Mouse (Mus musculus) G1E-ER4 (cell line): ENCODE measurements around the gene Cntnap5c. TPM values are rescaled to one million over a fixed set of nuclear protein-coding genes. Genes with fewer than 3 reads are reported as not detected.

Experiments
- GATA1 ChIP-seq: IDR thresholded peaks from one replicate; pipeline ENCODE4 v1.8.0; 2012; ENCODE audit warnings: low read length, inconsistent platforms
- polyA plus RNA-seq: library from polyadenylated mRNA; stranded (reverse); fragments of >175 nt; gene quantifications from 2 replicates; pipeline ENCODE4 v1.2.3, GENCODE M21; 2012

Gene Cntnap5c
- polyA plus RNA-seq, 1 experiment = not detected

DNA sequence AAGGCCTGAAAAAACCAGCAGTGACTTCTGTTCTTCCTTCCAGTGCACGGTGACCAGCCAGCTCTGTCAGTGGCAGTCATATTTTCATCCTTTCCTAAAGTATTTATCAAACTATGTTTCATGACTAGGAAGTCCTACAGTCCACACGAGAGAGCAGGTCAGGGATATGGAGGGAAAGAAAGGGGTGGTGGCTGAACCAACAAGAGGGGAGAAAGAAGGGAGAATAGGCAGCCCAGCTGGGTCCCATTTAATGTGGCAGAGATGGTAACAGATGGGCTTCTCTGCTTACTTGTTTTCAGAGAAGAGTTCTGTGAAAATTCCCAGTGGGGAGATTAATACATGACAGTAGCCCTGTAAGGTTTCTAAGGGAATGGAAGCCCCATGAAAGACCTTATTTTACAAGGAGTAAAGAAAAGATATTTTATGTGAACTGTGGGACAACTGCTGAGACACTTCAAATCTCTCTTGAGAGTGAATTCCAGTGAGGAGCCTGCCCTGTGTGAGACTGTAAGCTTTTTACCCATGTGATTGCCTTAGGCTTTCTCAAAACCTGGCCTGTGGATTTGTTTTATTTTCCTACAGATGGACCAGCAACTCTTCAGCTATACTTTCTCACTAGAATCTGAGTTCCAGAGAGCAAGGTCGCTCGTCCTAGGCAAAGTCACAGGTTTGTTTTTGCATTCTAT, 594.4 kb downstream of the Cntnap5c start:
- TF ChIP-seq GATA1 = no peak

DNA sequence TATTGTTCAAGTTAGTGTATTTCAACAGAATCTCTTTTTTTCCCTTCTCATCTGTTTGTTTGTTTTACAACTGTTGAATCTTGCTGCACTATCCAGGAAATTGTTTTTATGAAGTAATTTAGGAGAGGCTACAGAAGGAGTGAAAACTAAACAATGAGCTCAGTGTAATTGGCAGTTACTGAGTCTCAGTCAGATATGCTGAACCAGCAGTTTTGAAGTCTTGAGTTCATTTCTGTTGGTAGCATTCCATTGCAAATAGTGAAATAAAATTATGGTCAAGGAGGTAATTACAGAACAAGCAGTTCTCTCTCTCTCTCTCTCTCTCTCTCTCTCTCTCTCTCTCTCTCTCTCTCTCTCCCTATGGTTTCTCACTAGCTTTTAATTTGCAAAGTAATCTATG, 600.7 kb downstream of the Cntnap5c start:
- TF ChIP-seq GATA1 = no peak

DNA sequence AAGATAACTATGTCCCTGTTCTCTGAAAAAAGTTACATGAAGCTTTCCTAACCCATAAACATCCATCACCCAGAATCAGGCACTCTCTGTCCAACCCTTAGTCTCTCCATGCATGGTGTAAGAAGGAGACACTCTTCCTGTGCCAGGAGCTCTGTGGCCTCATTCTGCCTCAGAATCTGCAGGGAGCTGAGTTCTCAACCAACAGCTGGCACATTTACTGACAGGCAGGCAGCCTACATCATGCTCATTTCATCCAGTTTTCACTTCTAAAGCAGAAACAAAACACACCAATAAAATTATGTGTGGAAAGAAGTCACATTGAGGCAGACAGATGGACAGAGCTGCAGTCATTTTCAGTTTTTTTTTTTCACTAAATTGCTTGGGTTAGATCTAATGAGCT, 638.4 kb downstream of the Cntnap5c start:
- TF ChIP-seq GATA1 = no peak

DNA sequence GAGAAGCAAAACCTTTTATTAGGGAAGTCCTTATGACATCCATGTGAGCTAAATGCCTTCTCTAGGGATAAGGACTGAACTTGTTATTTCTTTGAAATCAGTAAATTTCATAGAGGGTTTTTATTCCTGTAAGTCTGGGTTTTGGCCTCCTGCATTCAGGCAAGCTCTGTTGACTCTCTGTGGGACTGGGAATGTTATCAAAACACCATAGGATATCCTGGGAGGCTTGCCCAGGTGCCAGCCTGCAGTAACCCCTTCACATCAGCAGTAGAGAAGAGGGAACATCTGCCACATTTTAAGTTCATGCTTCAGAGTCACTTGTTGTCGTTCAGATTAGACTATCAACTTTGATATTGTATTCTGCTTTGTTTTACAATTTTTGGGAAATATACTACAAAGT, 639.4 kb downstream of the Cntnap5c start:
- no peak for TF ChIP-seq GATA1

DNA sequence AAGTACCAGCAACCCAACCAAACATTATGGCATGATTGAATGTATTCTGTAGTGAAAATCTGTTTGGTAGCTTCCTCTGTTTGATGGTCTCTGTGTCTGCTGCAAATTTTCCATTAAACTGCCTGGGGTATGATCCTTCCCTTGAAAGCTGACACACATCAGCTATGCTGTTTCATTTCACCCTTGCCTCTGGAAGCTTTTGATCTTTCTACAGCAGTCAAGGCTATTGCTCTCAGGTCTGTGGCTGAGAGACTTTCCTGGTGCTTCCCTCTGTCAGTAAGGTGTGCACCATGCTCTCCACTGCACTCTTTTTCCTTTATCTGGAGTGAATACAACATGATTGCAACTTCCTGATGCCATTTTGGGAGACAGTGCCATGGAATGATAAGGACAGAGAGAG, 668.1 kb downstream of the Cntnap5c start:
- TF ChIP-seq GATA1 = no peak

Other genes with a start within 250 kb of the Cntnap5c start
- gene Vmn2r120, start 224.1 kb upstream of the Cntnap5c start, polyA plus RNA-seq = not detected in 2 replicates
- not detected in 2 replicates for gene Gm21834, start 27.4 kb upstream of the Cntnap5c start, polyA plus RNA-seq